Mouse (Mus musculus) heart, postnatal 25 days (tissue): ENCODE measurements around the gene Dhrs1. TPM values are rescaled to one million over a fixed set of nuclear protein-coding genes. Genes with fewer than 3 reads are reported as not detected.

Experiments
- DNase-seq: peaks from one replicate; pipeline ENCODE4 v3.0.0; 2022; ENCODE audit warnings: low spot score
- intact Hi-C: fragments of 180-260 bp; cut with DNase I; formaldehyde crosslinking; loops from one replicate; pipeline ENCODE4 v1.15.1; 2025
- total RNA-seq, 2 experiments: library from RNA; stranded (reverse); gene quantifications; 2 replicates each; pipeline ENCODE4 v1.2.3; 2021

The Dhrs1 gene
- total RNA-seq, result 10 to 100 TPM; 43.7 to 47.0 TPM

GRCm38 (mm10) chr14:55745180-55745860 lies at the start of gene Dhrs1, which contains the start of gene Nop9:
TSS of gene Dhrs1 (minus strand) at chr14:55745690.
TSS of gene Nop9 (plus strand) at chr14:55745693.
- intact Hi-C loops, result loop anchor here (1.0 kb wide), 1 partner anchor 63 kb away; no protein-coding TSS in a partner anchor
- DNase-seq, result peak; percentile 76

DNA sequence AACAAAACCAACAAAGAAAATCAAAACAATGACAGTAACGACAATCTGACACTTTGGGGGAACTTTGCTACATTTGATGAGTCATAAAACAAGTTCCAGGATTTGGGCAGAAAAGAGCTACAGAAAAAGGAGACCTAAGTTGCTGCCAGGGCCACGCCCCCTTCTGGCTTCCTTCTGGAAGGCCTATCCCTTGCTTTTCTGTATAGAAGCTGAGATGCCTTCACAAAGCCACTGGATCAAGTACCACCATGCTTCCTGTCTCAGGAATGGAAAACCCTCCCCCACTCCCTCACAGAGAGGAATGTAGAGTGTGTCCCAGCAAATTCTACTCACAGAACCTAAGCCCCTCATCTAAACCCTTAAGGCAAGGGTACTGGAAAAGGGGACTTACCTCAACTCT lies 48.5 kb upstream of the Dhrs1 start:
- intact Hi-C loops, result no loop called here
- no peak for DNase-seq

GRCm38 (mm10) chr14:55793461-55793860 lies 48.0 kb upstream of the Dhrs1 start:
- DNase-seq, result no peak
- intact Hi-C loops, result no loop called here

- DNase-seq, result no peak
- intact Hi-C loops, result no loop called here
Measured at GRCm38 (mm10) chr14:55788256-55789050, 43.0 kb upstream of the Dhrs1 start, which contains the start of gene Ripk3. TSS of gene Ripk3 (minus strand) at chr14:55788865.

GRCm38 (mm10) chr14:55787731-55788130 lies 42.2 kb upstream of the Dhrs1 start:
- intact Hi-C loops, result no loop called here
- no peak for DNase-seq

- DNase-seq, result no peak
- intact Hi-C loops, result no loop called here
Measured at GRCm38 (mm10) chr14:55785195-55785594, 39.7 kb upstream of the Dhrs1 start.

GRCm38 (mm10) chr14:55783958-55784235 lies 38.4 kb upstream of the Dhrs1 start, which contains the start of gene Adcy4:
TSS of gene Adcy4 (minus strand) at chr14:55784095.
- intact Hi-C loops, result loop anchor here (1.0 kb wide), 1 partner anchor 40 kb away; no protein-coding TSS in a partner anchor
- DNase-seq, result no peak

- intact Hi-C loops, result loop anchor here (1.0 kb wide), 1 partner anchor 41 kb away; no protein-coding TSS in a partner anchor
- no peak for DNase-seq
Measured at GRCm38 (mm10) chr14:55783171-55783957, 37.9 kb upstream of the Dhrs1 start.

- no peak for DNase-seq
- intact Hi-C loops, result no loop called here
Measured at GRCm38 (mm10) chr14:55782361-55782960, 37.0 kb upstream of the Dhrs1 start.

- DNase-seq, result no peak
- intact Hi-C loops, result loop anchor here (2.0 kb wide), 1 partner anchor 81 kb away; no protein-coding TSS in a partner anchor
Measured at GRCm38 (mm10) chr14:55781310-55781709, 35.8 kb upstream of the Dhrs1 start.

GRCm38 (mm10) chr14:55780736-55781135 lies 35.2 kb upstream of the Dhrs1 start:
- DNase-seq, result no peak
- intact Hi-C loops, result loop anchor here (2.0 kb wide), 1 partner anchor 82 kb away; no protein-coding TSS in a partner anchor

DNA sequence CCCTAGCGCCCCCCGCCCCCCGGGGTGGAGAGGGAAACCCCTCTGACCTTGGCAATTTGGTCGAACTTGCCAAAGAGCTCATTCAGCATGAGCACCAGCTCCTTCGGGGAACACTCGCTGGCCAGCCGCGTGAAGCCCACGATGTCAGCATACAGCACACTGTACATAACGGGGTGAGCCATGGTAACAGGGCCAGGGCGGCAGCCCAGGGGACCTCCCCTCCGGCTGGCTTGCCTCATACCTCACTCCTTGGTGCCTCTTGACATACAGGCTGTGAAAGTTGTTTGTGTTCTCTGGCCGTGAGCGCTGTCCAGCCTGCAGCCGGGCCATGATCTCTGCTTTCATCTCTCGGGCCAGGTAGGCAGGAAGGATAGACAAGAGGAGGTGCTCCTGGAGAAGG lies 34.2 kb upstream of the Dhrs1 start:
- intact Hi-C loops, result loop anchor here (2.0 to 5.0 kb wide), 2 partner anchors 83 to 138 kb away; no protein-coding TSS in a partner anchor
- no peak for DNase-seq

DNA sequence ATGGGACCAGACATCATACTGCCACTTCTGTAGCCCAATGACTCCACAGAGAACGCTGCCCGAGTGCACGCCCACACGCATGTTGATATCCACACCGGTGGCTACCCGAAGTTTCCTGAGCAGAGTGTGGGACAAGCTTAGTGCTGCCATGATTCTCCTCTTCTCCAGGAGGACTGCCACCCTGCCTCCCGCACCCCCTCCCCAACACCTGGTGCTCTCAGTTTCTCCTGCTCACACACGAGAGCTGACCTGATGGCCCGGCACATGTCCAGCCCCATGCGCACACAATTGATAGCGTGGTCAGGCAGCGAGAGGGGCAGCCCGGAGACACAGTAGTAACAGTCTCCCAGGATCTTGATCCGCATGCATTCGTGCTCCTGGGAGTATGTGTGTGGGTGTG lies 33.2 kb upstream of the Dhrs1 start:
- DNase-seq, result peak; percentile 0
- intact Hi-C loops, result loop anchor here (5.0 kb wide), 1 partner anchor 139 kb away; no protein-coding TSS in a partner anchor

DNA sequence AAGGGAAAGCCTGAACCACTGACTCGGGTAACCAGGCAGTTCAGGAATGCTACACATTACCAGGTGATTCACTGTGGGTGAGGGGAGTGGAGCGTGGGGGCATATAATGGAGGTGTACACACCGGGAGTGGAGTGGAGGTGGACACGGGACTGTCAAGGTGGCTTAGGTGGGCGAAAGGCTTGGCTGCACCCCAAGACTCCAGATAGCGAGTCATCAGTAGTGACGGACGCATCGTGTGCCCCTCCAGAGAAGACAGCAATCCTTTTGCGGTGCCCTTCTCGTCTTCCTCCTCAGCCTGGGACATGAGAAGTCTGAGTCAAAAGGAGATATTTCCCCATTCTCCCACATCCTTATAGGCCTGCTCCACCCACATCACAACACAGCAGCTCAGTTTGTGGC lies 32.3 kb upstream of the Dhrs1 start:
- DNase-seq, result no peak
- intact Hi-C loops, result loop anchor here (5.0 kb wide), 1 partner anchor 139 kb away; no protein-coding TSS in a partner anchor

DNA sequence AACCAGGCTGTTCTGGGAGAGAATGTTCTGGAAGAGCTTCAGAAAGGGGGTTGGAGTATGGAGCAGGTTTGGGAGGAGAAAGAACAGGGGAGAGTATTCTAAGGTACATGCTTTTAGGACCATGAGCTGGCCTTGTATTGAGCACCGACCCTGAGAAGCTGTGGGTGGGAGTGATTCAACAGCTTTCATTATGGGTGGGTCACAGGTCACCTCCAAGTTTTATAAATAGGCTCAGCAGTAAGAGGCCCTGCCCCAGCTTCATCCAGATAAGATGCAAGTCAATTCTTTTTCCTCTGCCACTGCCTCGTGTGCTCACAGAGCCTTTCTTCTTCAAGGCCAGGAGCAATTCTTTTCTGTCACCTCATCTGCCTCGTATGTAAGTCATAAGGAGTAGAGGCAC lies 31.7 kb upstream of the Dhrs1 start:
- peak; percentile 0 for DNase-seq
- intact Hi-C loops, result loop anchor here (5.0 kb wide), 1 partner anchor 140 kb away; no protein-coding TSS in a partner anchor

DNA sequence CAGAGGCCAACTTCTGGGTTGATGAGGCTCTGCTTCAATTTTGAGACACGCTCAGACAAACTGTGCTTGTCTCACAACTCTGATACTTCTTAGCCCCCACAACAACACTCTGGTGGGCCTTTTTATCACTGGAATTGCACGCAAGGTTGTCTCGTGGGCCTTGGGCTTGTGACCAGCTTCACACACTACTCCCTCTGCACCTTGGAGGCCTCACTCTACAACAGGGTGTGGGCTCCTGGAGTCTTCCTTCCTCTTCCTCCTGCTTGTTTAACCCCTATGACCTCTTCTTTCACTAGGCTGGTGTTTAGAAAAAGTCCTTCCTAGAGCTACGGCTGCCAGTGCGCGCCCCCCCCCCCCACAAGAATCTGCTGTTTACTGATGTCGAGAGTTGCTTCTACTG lies 31.2 kb upstream of the Dhrs1 start:
- intact Hi-C loops, result loop anchor here (5.0 kb wide), 1 partner anchor 141 kb away; no protein-coding TSS in a partner anchor

GRCm38 (mm10) chr14:55769087-55769703 lies 23.7 kb upstream of the Dhrs1 start:
- no peak for DNase-seq
- intact Hi-C loops, result no loop called here

More for the DNA sequence above, 31.2 kb upstream of the Dhrs1 start:
- DNase-seq, result no peak

DNA sequence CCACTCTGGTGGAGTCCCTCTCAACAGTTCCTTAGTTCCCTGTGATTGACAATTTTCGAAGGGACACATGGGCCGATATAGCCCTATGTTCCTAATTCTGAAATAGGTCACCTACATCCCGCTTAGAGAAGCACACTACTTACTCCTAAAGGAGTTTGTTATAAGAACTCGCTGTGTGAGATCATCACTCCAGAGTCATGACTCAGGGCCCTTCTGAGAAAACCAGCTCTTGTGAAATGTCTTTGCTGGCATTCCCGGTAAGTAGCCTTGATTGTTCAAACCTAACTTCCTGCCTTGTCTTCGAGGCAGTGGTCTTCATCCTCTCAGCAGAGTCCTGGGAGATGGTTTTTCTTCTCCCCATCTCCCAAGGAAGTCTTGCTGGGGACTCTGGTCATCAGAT lies 23.1 kb upstream of the Dhrs1 start:
- no peak for DNase-seq
- intact Hi-C loops, result no loop called here
